Mouse (Mus musculus) midbrain, embryonic 16.5 days (tissue): Measurements from ENCODE around the gene Crocc2. TPM values are rescaled to one million over a fixed set of nuclear protein-coding genes. Genes with fewer than 3 reads are reported as not detected.

Experiments
- ATAC-seq: fragments of 200-750 bp; cut with Nextera tagmentation; 2 replicates; pipeline ENCODE4 v1.8.0; 2017; ENCODE audit warnings: moderate TSS enrichment
- H3K27ac ChIP-seq: fragments of 300-500 bp; sonication (generic); 2 replicates; pipeline ENCODE4 v1.5.1; 2014; ENCODE audit warnings: mild to moderate bottlenecking, low read length, mixed read lengths
- H3K27me3 ChIP-seq: fragments of 300-500 bp; sonication (generic); 2 replicates; pipeline ENCODE4 v1.6.1; 2014; ENCODE audit warnings: low read depth, low read length, mixed read lengths; ENCODE audit not compliant: control insufficient read depth, insufficient read depth
- H3K36me3 ChIP-seq: fragments of 300-500 bp; sonication (generic); 2 replicates; pipeline ENCODE4 v1.6.1; 2014; ENCODE audit warnings: mild to moderate bottlenecking, low read length, moderate library complexity, mixed read lengths; ENCODE audit not compliant: control insufficient read depth, insufficient read depth
- H3K4me1 ChIP-seq: fragments of 300-500 bp; sonication (generic); 2 replicates; pipeline ENCODE4 v1.6.1; 2014; ENCODE audit warnings: mild to moderate bottlenecking, low read length, mixed read lengths; ENCODE audit not compliant: control insufficient read depth, insufficient read depth
- H3K4me2 ChIP-seq: fragments of 300-500 bp; sonication (generic); 2 replicates; pipeline ENCODE4 v1.6.1; 2014; ENCODE audit warnings: mild to moderate bottlenecking, low read length, mixed read lengths
- H3K4me3 ChIP-seq: fragments of 300-500 bp; sonication (generic); 2 replicates; pipeline ENCODE4 v1.5.1; 2014; ENCODE audit warnings: low read depth, mild to moderate bottlenecking, low read length, moderate library complexity, mixed read lengths
- H3K9ac ChIP-seq: fragments of 300-500 bp; sonication (generic); 2 replicates; pipeline ENCODE4 v1.6.1; 2014; ENCODE audit warnings: low read depth, low read length, mixed read lengths
- H3K9me3 ChIP-seq: fragments of 300-500 bp; sonication (generic); replicated peaks from 2 replicates; pipeline ENCODE4 v1.6.1; 2014; ENCODE audit warnings: mild to moderate bottlenecking, low read length, mixed read lengths; ENCODE audit not compliant: control insufficient read depth, poor library complexity, severe bottlenecking
- WGBS: fragments of 180-500 bp; shearing (Covaris S2); extraction: QIAGEN DNeasy Blood & Tissue Kit; methylation state at CpG from one replicate; pipeline ENCODE4 v1.1.7; 2014; 5-methylcytosine and 5-hydroxymethylcytosine counted together
- microRNA-seq: library from miRNA; unstranded; fragments of <30 nt; microRNA quantifications from one replicate; pipeline ENCODE4, GENCODE M21; 2017
- polyA plus RNA-seq: library from polyadenylated mRNA; unstranded; fragments of >200 nt; fragmentation: Nextera tagmentation; extraction: Ambion mirVana; gene quantifications from 2 replicates; pipeline ENCODE4 v1.2.1, GENCODE M21; 2015

The Crocc2 gene
- polyA plus RNA-seq, 1 experiment from 2014 or later, result 0.74 TPM

DNA sequence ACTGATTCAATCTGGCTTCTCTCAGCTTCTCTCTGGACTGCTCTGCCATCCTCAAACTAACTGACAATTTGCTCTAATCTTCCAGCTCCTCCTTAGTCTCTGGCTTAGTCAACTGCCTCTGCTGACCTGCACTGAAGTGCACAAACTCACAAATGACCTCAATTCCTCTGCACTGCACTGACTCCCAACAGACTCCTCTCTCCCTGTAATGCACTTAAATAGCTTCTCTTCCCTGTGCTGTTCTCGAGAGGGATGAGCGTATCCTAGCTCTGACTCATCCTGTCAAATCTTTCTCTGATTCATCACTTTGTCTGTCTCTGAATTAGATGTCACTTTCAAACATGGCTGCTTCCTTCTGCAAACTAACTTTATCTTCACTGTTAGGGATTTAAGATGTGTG, 99.7 kb downstream of the Crocc2 start:
- no peak overlapping the region for H3K27ac ChIP-seq
- H3K36me3 ChIP-seq, result no peaks in the 10 kb centered on the region
- 92% methylated on average over 2 of the region's 2 CpGs for WGBS
- H3K4me2 ChIP-seq, result no peak overlapping the region
- no peaks in the 10 kb centered on the region for H3K9me3 ChIP-seq
- no peak for ATAC-seq
- H3K9ac ChIP-seq, result no peak overlapping the region
- 0 out of 2 replicates have a peak, but pooled peaks cover 2% of the 10 kb centered on the region for H3K27me3 ChIP-seq
- peaks cover 2% of the 10 kb centered on the region; the same call in 1 of the 2 replicates for H3K4me1 ChIP-seq
- H3K4me3 ChIP-seq, result no peak overlapping the region

DNA sequence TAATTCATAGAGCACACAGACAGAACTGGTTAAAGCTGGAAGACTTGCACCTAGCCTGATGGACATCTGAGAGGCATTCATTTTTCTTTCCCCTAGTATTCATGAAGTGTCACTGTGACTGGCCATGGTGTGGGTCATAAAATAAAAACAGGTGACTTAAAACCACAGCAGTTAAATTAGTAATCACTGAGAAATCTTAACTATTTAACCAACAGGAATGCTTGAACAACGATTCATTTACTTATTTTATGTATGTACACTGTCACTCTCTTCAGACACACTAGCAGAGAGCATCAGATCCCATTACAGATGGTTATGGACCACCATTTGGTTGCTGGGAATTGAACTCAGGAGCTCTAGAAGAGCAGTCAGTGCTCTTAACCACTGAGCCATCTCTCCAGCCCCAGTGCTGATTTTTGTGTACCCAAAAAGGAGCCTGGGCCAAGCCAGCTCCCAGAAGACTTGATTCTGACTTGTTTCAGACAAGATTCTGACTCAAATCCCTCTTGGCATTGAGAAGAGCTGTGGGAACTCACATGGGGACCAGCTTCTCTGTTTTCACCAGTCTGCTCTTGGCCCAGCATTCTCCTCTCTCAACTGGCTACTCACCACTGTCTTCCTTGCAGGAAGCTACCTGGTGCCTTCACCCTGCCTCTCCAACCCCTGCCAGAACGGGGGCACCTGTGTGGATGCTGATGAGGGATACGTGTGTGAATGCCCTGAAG, 102.2 kb downstream of the Crocc2 start:
- H3K4me2 ChIP-seq, result no peak overlapping the region
- no peak overlapping the region for H3K4me3 ChIP-seq
- 0 out of 2 replicates have a peak, but pooled peaks cover 2% of the 10 kb centered on the region for H3K27me3 ChIP-seq
- H3K36me3 ChIP-seq, result no peaks in the 10 kb centered on the region
- peaks cover 2% of the 10 kb centered on the region; the same call in 1 of the 2 replicates for H3K4me1 ChIP-seq
- ATAC-seq, result no peak
- no peak overlapping the region for H3K9ac ChIP-seq
- no peak overlapping the region for H3K27ac ChIP-seq
- 68% methylated on average over 3 of the region's 3 CpGs for whole genome bisulfite sequencing
- no peaks in the 10 kb centered on the region for H3K9me3 ChIP-seq

DNA sequence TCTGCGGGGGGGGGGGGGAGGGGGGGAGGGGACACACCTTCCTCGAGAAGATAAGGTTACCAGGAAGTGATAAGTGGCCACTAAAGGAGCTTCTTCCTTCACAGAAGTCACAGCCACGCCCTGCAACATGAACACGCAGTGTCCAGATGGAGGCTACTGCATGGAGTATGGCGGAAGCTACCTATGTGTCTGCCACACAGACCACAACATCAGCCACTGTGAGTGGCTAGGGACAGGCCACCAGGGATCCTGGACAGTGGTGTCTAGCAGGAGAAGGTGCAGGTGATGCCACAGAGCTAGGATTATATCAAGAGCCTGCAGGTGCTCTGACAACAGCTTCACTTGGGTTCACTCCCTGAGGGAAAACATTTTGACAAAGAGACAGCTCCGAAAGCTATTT, 103.2 kb downstream of the Crocc2 start:
- 0 out of 2 replicates have a peak, but pooled peaks cover 2% of the 10 kb centered on the region for H3K27me3 ChIP-seq
- no peaks in the 10 kb centered on the region for H3K9me3 ChIP-seq
- H3K4me3 ChIP-seq, result no peak overlapping the region
- WGBS, result 80% methylated on average over 5 of the region's 6 CpGs
- ATAC-seq, result no peak
- no peak overlapping the region for H3K4me2 ChIP-seq
- H3K9ac ChIP-seq, result no peak overlapping the region
- no peaks in the 10 kb centered on the region for H3K36me3 ChIP-seq
- H3K27ac ChIP-seq, result no peak overlapping the region
- peaks cover 2% of the 10 kb centered on the region; the same call in 1 of the 2 replicates for H3K4me1 ChIP-seq

DNA sequence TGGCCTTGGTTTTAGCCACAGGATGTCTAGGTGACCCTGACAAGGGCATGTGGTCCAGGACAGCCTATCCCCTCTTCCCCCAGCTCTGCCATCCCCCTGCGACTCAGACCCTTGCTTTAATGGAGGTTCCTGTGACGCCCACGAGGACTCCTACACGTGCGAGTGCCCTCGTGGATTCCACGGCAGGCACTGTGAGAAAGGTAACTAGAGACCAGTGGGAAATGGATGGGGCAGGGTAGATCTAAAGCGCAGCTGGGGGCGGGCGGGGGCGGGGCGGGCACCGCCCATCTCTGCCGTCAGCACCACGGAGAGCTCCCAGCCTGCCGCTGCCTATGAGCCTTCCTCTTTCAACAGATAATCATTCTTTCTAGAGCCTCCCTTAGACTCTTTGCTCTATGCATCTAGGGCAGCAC, 103.9 kb downstream of the Crocc2 start:
- Histone ChIP-seq H3K36me3 (no peaks in the 10 kb centered on the region), H3K4me1 (peaks cover 2% of the 10 kb centered on the region; the same call in 1 of the 2 replicates), H3K4me2 (peak overlapping the region; percentile 45), H3K9ac (no peak overlapping the region; the same call in 1 of the 2 replicates), H3K27ac (no peak overlapping the region), H3K9me3 (no peaks in the 10 kb centered on the region), H3K27me3 (0 out of 2 replicates have a peak, but pooled peaks cover 2% of the 10 kb centered on the region), H3K4me3 (peak overlapping the region; percentile 18)
- 3% methylated on average over 16 of the region's 16 CpGs for WGBS
- peak; percentile 42 for ATAC-seq

DNA sequence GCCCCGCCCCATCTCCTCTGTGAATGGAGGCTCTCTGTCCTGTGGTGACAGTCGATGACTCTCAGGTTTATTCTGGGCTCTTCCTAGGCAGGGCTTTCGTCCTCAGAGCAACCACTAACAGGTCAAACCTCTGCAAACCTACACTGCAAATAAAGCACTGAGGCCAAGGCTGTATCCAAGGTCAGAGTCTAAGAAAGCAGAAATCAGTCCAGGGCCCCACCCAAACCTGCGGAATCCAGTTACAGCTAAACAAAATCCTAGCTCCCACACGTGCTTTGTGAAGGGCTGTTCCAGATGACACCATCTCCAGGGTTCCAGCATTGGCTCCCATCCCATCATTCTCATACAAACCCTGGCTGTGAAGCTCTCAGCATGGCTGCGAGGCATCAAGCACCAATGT, 107.0 kb downstream of the Crocc2 start:
- Histone ChIP-seq H3K27ac (no peak overlapping the region), H3K4me2 (no peak overlapping the region), H3K9me3 (no peaks in the 10 kb centered on the region), H3K36me3 (no peaks in the 10 kb centered on the region), H3K4me3 (no peak overlapping the region), H3K27me3 (0 out of 2 replicates have a peak, but pooled peaks cover 2% of the 10 kb centered on the region), H3K9ac (no peak overlapping the region), H3K4me1 (peaks cover 2% of the 10 kb centered on the region; the same call in 1 of the 2 replicates)
- no peak for ATAC-seq
- WGBS, result 77% methylated on average over 6 of the region's 6 CpGs

DNA sequence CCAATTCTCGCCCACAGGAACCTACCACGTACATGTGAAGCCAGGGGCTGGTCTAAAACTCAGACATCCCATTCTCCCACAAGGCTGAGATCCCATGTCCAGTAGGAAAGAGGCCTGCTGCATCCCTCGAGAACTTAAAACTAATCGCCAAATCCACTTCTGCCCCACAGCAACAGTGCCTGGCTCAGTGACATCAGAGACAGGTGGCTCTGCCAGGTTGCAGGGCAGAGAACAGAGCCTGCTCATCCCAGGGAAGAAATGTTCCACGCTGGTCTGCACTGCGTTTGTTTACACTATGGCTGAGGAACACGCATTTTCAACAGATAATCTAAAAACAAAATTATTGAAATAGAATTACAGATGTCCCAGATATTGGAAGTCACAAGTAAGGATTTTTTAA, 108.5 kb downstream of the Crocc2 start:
- H3K9me3 ChIP-seq, result no peaks in the 10 kb centered on the region
- H3K36me3 ChIP-seq, result no peaks in the 10 kb centered on the region
- H3K27me3 ChIP-seq, result no peaks in the 10 kb centered on the region
- H3K4me3 ChIP-seq, result no peak overlapping the region
- no peak overlapping the region for H3K27ac ChIP-seq
- no peak overlapping the region for H3K9ac ChIP-seq
- H3K4me1 ChIP-seq, result peaks cover 2% of the 10 kb centered on the region; the same call in 1 of the 2 replicates
- 81% methylated on average over 7 of the region's 7 CpGs for WGBS
- no peak for ATAC-seq
- no peak overlapping the region for H3K4me2 ChIP-seq

Small RNAs within 50 kb of the gene (microRNA-seq; reads per million reads assigned to microRNA genes)
- gene Mir6901, result not detected

Other genes starting within 250 kb of the Crocc2 start
- 62.3 and 65.1 TPM in 2 replicates for gene Capn10, start 234.3 kb upstream of the Crocc2 start, polyA plus RNA-seq
- gene Gpr35, start 217.9 kb upstream of the Crocc2 start, polyA plus RNA-seq, result 0.18 and 0.52 TPM in 2 replicates
- gene Aqp12, start 162.4 kb upstream of the Crocc2 start, polyA plus RNA-seq, result not detected in 2 replicates
- gene Kif1a, start 66.8 kb upstream of the Crocc2 start, polyA plus RNA-seq, result 514 and 519 TPM in 2 replicates
- gene Agxt, start 33.5 kb upstream of the Crocc2 start, polyA plus RNA-seq, result not detected in 2 replicates
- 0.11 TPM in 1 of 2 replicates, not detected in the other for gene 2310007B03Rik, start 7.8 kb upstream of the Crocc2 start, polyA plus RNA-seq
- 5.5 and 6.2 TPM in 2 replicates for gene Sned1, start 67.1 kb downstream of the Crocc2 start, polyA plus RNA-seq
- gene Mterf4, start 137.2 kb downstream of the Crocc2 start, polyA plus RNA-seq, result 32.2 and 34.9 TPM in 2 replicates
- gene Ppp1r7, start 174.1 kb downstream of the Crocc2 start, polyA plus RNA-seq, result 53.1 and 56.2 TPM in 2 replicates
- gene Pask, start 174.8 kb downstream of the Crocc2 start, polyA plus RNA-seq, result 6.8 and 7.9 TPM in 2 replicates
- 0.92 and 1.2 TPM in 2 replicates for gene Ano7, start 205.2 kb downstream of the Crocc2 start, polyA plus RNA-seq